Mouse (Mus musculus) liver, postnatal 0 days (tissue): ENCODE data around the gene Btbd9.

ENCODE experiments used
- CTCF ChIP-seq: sonication (generic); IDR thresholded peaks from 2 replicates; pipeline ENCODE4 v1.5.1; 2016; ENCODE audit warnings: antibody characterized with exemption, low read depth
- EP300 ChIP-seq: IDR thresholded peaks from 2 replicates; pipeline ENCODE4 v1.6.1; 2016; ENCODE audit warnings: antibody characterized with exemption, low read depth, mild to moderate bottlenecking

GRCm38 (mm10) chr17:30495154-30495553 lies 81.1 kb downstream of the Btbd9 start:
- no peak for TF ChIP-seq CTCF
- TF ChIP-seq EP300, result no peak
